Mouse (Mus musculus): ENCODE results near the gene Tanc1.

DNA sequence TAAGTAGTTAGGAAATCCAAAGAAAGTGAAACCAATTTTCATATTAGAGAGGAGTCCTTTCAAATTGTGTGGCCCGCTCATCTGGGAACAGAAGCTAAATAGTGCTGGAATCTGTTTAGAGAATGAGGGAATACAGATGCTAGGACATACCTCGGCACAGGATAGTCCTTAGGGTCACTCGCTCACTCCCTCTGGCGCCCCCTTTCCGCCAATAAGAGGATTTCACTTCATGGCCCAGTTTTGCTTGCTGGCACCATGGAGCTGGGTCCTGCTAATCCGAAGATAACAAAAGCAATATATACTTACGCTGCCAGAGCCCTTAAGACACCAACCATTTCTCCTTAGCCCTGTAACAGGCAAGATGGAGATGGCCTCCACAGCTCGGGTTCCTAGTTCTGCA, 15.3 kb upstream of the Tanc1 start:
- TF ChIP-seq CTCF (conservative IDR thresholded peaks at IDR 0.05; ENCODE audit: low read length) (peak; percentile 59), NANOG (IDR thresholded peaks at IDR 0.05; ENCODE audit: borderline replicate concordance, low read length) (no peak), POU5F1 (IDR thresholded peaks at IDR 0.05; ENCODE audit: borderline replicate concordance, low read length) (no peak)

Measured in E14TG2a.4 (cell line).